Mouse (Mus musculus) midbrain, embryonic 12.5 days (tissue): ENCODE results near the gene Grip1. TPM values are rescaled to one million over a fixed set of nuclear protein-coding genes. Genes with fewer than 3 reads are reported as not detected.

Source experiments
- ATAC-seq: fragments of 200-750 bp; cut with Nextera tagmentation; 2 replicates; pipeline ENCODE4 v1.8.0; 2017; ENCODE audit warnings: low read depth, moderate TSS enrichment, moderate library complexity; ENCODE audit not compliant: low FRiP score
- H3K27ac ChIP-seq: fragments of 300-500 bp; sonication (generic); replicated peaks from 2 replicates; pipeline ENCODE4 v1.5.1; 2016; ENCODE audit warnings: mild to moderate bottlenecking
- H3K27me3 ChIP-seq: fragments of 300-500 bp; sonication (generic); 2 replicates; pipeline ENCODE4 v1.6.1; 2016; ENCODE audit warnings: mild to moderate bottlenecking
- H3K36me3 ChIP-seq: fragments of 300-500 bp; sonication (generic); 2 replicates; pipeline ENCODE4 v1.6.1; 2016
- H3K4me1 ChIP-seq: fragments of 300-500 bp; sonication (generic); 2 replicates; pipeline ENCODE4 v1.6.1; 2016
- H3K4me2 ChIP-seq: fragments of 300-500 bp; sonication (generic); replicated peaks from 2 replicates; pipeline ENCODE4 v1.6.1; 2016; ENCODE audit warnings: mild to moderate bottlenecking, moderate library complexity
- H3K4me3 ChIP-seq: fragments of 300-500 bp; sonication (generic); 2 replicates; pipeline ENCODE4 v1.5.1; 2016; ENCODE audit warnings: mild to moderate bottlenecking
- H3K9ac ChIP-seq: fragments of 300-500 bp; sonication (generic); replicated peaks from 2 replicates; pipeline ENCODE4 v1.6.1; 2016; ENCODE audit warnings: mild to moderate bottlenecking, moderate library complexity
- H3K9me3 ChIP-seq: fragments of 300-500 bp; sonication (generic); 2 replicates; pipeline ENCODE4 v1.6.1; 2016; ENCODE audit warnings: mild to moderate bottlenecking
- WGBS: fragments of 180-500 bp; shearing (Covaris S2); methylation state at CpG from one replicate; pipeline ENCODE4 v1.1.7; 2016; 5-methylcytosine and 5-hydroxymethylcytosine counted together
- polyA plus RNA-seq: library from polyadenylated mRNA; unstranded; fragments of >200 nt; fragmentation: Nextera tagmentation; extraction: Ambion mirVana; gene quantifications from 2 replicates; pipeline ENCODE4 v1.2.1, GENCODE M21; 2016

The Grip1 gene
- polyA plus RNA-seq, 1 experiment from 2014 or later = 12.7 TPM

DNA sequence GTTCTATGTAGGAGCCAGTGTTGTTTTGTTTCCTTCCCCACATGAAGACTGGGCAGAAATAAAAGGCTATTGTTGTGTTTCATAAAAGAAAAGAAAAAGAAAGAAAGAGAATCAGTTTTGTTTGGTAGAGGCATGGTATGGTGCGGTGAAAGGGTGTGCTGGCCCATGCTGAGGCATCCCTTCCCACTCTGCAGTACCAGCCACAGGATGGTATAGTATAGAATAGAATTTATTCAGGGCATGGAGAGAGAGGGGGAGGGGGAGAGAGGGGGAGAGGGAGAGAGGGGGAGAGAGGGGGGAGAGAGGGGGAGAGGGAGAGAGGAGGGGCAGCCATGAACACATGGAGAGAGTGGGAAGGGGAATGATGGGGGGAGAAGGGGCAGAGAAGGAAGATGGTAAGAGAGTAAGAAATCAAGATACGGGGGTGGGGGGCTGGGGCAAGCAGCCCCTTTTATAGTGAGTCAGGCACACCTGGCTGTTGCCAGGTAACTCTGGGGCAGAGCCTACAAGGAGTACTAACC is 591.1 kb downstream of the Grip1 start:
- H3K4me2 ChIP-seq = no peak overlapping the region
- H3K4me3 ChIP-seq = no peak overlapping the region
- no peak overlapping the region for H3K27ac ChIP-seq
- H3K4me1 ChIP-seq = peaks cover 7% of the 10 kb centered on the region
- H3K9ac ChIP-seq = no peak overlapping the region
- 47% methylated on average over 2 of the region's 2 CpGs for WGBS
- H3K27me3 ChIP-seq = no peaks in the 10 kb centered on the region
- H3K9me3 ChIP-seq = no peaks in the 10 kb centered on the region
- peak; percentile 69; the same call in 1 of the 2 replicates for ATAC-seq
- H3K36me3 ChIP-seq = peaks cover 2% of the 10 kb centered on the region; the same call in 1 of the 2 replicates

DNA sequence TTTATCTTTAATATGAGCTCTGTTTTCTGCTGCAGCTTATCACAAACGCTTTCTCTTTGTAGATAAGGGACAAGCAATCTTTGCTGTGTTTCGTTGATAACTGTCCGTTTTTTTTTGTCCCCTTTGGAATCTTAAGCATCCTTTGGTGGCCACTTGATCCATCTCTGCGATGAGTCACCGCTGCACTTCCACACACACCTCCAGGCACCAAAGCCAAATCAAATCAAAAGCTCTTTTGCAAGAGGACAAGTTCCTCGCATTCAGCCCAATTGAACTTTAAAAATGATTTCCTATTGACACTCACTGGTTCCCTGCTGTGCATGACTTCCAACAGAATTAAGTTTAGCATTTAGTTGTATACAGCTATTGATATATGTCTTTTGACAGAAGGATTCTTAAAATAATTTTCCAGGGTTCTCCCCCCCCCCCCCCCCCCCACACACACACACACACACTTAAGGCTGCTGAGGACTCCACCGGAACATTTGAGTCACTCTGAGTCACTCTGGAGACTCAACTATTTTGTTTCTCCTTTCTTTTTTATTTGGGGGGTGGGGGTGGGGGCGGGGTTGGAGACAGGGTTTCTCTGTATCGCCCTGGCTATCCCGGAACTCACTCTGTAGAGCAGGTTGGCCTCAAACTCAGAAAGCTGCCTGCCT is 607.1 kb downstream of the Grip1 start:
- Histone ChIP-seq H3K9me3 (no peaks in the 10 kb centered on the region), H3K4me3 (no peak overlapping the region), H3K36me3 (0 out of 2 replicates have a peak, but pooled peaks cover 8% of the 10 kb centered on the region), H3K4me2 (no peak overlapping the region), H3K27ac (no peak overlapping the region), H3K27me3 (no peaks in the 10 kb centered on the region), H3K9ac (no peak overlapping the region), H3K4me1 (no peaks in the 10 kb centered on the region)
- 90% methylated on average over 10 of the region's 10 CpGs for WGBS
- no peak for ATAC-seq

DNA sequence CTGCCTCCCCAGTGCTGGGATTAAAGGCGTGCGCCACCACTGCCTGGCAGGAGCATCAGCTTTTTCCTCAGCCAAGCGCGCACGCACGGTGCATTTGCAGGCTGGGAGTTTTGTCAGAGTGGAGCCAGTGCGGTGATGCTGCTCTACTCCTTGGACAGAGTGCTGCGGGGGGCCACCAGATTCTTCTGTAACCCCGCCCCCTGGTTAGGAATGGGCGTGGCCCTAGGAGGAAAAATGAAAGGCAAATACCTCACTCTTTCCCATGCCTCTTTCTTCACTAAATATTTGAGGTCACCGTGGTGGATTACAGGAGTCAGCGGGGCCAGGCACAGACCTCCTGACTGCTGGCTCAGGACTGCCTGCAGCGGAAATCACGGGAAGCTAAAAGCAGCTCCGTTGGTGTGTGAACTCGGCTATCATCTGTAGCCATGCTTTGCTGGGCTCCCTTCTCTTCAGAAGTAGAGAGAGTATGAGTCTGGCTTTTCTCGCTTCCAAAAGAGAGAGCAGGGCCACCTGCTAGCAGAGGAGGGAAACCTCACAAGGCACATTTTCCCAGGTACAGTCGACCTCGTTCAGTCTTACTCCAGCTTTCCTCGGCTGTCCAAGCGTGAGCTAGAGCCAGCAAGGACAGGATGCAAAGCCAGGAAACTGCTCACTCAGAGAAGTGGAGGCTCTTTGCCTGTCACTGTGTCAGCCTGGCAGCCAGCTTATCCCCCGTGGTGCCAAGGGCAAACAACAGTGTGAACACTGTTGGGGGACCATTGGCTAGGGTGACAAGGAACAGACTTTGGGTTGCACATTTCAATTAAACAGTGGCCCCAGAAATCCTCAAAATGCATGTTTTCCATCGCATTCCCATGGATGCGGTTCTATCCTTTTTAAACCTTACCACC is 607.9 kb downstream of the Grip1 start:
- Histone ChIP-seq H3K9ac (no peak overlapping the region), H3K27ac (no peak overlapping the region), H3K27me3 (no peaks in the 10 kb centered on the region), H3K36me3 (0 out of 2 replicates have a peak, but pooled peaks cover 4% of the 10 kb centered on the region), H3K4me2 (no peak overlapping the region), H3K9me3 (no peaks in the 10 kb centered on the region), H3K4me1 (no peaks in the 10 kb centered on the region), H3K4me3 (no peak overlapping the region)
- WGBS = 83% methylated on average over 24 of the region's 24 CpGs
- no peak for ATAC-seq

GRCm38 (mm10) chr10:120064424-120064823 is 610.8 kb downstream of the Grip1 start:
- no peak overlapping the region for H3K9ac ChIP-seq
- H3K4me1 ChIP-seq = no peaks in the 10 kb centered on the region
- WGBS = 24% methylated on average over 5 of the region's 5 CpGs
- no peak overlapping the region for H3K27ac ChIP-seq
- H3K4me2 ChIP-seq = no peak overlapping the region
- H3K27me3 ChIP-seq = no peaks in the 10 kb centered on the region
- no peaks in the 10 kb centered on the region for H3K9me3 ChIP-seq
- H3K36me3 ChIP-seq = no peaks in the 10 kb centered on the region
- no peak for ATAC-seq
- H3K4me3 ChIP-seq = no peak overlapping the region

- Histone ChIP-seq H3K9me3 (no peaks in the 10 kb centered on the region), H3K27ac (no peak overlapping the region), H3K36me3 (no peaks in the 10 kb centered on the region), H3K4me1 (no peaks in the 10 kb centered on the region), H3K4me2 (no peak overlapping the region), H3K27me3 (no peaks in the 10 kb centered on the region), H3K9ac (no peak overlapping the region), H3K4me3 (no peak overlapping the region)
- WGBS = 93% methylated on average over 10 of the region's 10 CpGs
- ATAC-seq = no peak
Observed at GRCm38 (mm10) chr10:120066319-120066718, 612.7 kb downstream of the Grip1 start.

DNA sequence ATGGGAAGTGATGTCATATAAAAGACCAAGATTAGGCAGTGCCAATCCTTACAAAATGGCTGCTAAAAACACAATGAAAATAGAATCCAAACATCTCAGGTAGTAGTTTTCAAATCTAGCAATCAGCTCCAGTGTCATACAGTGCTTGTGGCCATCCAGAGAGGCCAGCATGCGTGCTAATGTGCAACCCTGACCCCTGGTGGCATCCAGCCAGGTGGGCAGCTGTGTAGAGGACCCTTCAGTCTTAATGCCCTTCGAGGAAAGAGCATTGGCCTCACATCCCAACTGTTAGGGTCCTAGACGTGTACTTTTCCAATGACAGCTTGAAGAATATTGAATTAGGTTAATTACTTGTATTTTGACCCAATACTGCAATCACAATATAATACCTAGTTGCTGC is 624.2 kb downstream of the Grip1 start:
- no peak overlapping the region for H3K27ac ChIP-seq
- H3K4me2 ChIP-seq = no peak overlapping the region
- no peaks in the 10 kb centered on the region for H3K9me3 ChIP-seq
- 71% methylated on average over 3 of the region's 3 CpGs for WGBS
- no peaks in the 10 kb centered on the region for H3K4me1 ChIP-seq
- no peak overlapping the region for H3K4me3 ChIP-seq
- no peaks in the 10 kb centered on the region for H3K27me3 ChIP-seq
- ATAC-seq = no peak
- H3K9ac ChIP-seq = no peak overlapping the region
- peaks cover 23% of the 10 kb centered on the region; the same call in 1 of the 2 replicates for H3K36me3 ChIP-seq

DNA sequence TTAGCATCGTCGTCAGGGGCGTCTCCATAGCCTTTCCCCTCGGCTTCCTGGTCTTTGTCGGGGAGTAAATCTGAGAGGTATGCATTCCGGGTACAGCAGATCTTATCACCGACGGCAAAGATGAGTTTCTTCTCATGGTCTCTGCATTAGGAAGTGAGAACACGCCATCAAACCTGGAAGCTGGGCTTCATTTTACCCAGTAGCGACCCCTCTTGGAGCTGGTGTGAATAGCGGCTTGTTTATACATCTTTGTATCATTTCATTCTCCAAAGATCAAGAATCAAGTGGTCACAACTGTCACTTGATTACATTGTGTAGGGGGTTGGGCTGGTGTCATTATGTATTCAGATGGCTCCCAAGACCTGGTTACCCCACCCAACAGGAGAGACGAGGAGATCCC is 638.9 kb downstream of the Grip1 start:
- no peak overlapping the region for H3K4me2 ChIP-seq
- no peaks in the 10 kb centered on the region for H3K9me3 ChIP-seq
- no peak overlapping the region for H3K27ac ChIP-seq
- peaks cover 24% of the 10 kb centered on the region for H3K36me3 ChIP-seq
- WGBS = 88% methylated on average over 12 of the region's 12 CpGs
- no peak for ATAC-seq
- no peaks in the 10 kb centered on the region for H3K27me3 ChIP-seq
- no peak overlapping the region for H3K4me3 ChIP-seq
- H3K4me1 ChIP-seq = no peaks in the 10 kb centered on the region
- H3K9ac ChIP-seq = no peak overlapping the region

DNA sequence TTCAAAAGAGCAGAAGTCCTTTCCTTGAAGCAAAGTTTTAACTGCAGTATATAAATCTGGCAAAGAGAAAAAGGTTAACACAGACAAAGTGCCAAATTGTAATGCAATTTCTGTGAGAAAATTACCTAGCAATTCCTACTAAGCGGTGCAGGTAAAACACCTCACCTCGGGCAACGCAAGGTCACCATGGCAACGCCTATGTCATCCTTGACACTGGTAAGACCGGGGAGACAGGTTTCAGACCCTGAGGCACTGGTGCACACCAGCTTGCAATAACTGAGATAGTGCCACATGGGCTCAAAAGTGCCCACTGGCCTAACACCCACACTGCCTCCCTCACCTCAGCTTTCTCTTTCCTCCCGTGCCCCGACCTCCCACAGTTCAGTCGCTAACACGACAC is 641.5 kb downstream of the Grip1 start:
- H3K27me3 ChIP-seq = no peaks in the 10 kb centered on the region
- no peak overlapping the region for H3K9ac ChIP-seq
- no peak overlapping the region for H3K4me3 ChIP-seq
- WGBS = 93% methylated on average over 9 of the region's 9 CpGs
- no peaks in the 10 kb centered on the region for H3K9me3 ChIP-seq
- H3K4me2 ChIP-seq = no peak overlapping the region
- no peak overlapping the region for H3K27ac ChIP-seq
- peaks cover 16% of the 10 kb centered on the region for H3K36me3 ChIP-seq
- ATAC-seq = no peak
- no peaks in the 10 kb centered on the region for H3K4me1 ChIP-seq

DNA sequence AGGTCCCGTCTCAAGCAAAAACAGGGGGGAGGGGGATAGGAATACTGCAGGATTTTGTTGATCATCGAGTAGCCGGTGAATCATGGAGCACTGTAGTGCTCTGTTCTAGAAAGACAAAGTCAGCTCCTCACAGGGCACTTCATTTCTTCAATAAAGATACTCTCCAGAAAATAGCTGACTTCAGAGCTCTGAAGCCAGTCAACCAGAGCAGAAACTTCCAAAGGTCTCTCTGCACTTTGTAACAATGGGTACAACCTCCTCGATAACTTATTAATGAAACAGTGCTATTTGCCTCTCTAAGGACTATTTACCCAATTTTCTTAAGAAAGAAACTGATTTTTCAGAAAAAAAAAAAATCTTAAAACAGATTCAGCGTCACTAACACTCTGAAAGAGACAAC is 642.1 kb downstream of the Grip1 start:
- no peak for ATAC-seq
- H3K27me3 ChIP-seq = no peaks in the 10 kb centered on the region
- H3K9ac ChIP-seq = no peak overlapping the region
- H3K4me1 ChIP-seq = no peaks in the 10 kb centered on the region
- no peaks in the 10 kb centered on the region for H3K9me3 ChIP-seq
- peaks cover 20% of the 10 kb centered on the region for H3K36me3 ChIP-seq
- no peak overlapping the region for H3K27ac ChIP-seq
- H3K4me2 ChIP-seq = no peak overlapping the region
- no peak overlapping the region for H3K4me3 ChIP-seq
- 93% methylated on average over 5 of the region's 5 CpGs for WGBS

DNA sequence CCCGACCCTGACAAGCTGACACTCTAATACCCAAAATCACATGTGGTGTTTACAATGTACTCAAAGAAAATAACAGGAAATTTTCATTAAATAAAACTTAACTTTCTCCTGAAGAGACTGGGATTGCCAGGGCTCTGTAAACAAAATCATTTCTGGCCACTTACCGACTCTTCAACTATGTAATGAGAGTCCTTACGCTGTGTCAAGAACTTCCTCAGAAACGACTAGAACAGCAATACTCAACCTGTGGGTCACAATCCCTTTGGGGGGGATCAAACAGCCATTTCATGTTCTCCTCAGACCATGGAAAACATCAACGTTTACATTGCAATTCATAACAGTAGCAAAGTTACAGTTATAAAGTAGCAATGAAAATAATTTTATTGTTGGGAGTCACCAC is 643.9 kb downstream of the Grip1 start:
- Histone ChIP-seq H3K27ac (no peak overlapping the region), H3K4me2 (no peak overlapping the region), H3K27me3 (no peaks in the 10 kb centered on the region), H3K4me3 (no peak overlapping the region), H3K4me1 (no peaks in the 10 kb centered on the region), H3K36me3 (peaks cover 23% of the 10 kb centered on the region), H3K9ac (no peak overlapping the region), H3K9me3 (no peaks in the 10 kb centered on the region)
- 90% methylated on average over 5 of the region's 5 CpGs for WGBS
- no peak for ATAC-seq

DNA sequence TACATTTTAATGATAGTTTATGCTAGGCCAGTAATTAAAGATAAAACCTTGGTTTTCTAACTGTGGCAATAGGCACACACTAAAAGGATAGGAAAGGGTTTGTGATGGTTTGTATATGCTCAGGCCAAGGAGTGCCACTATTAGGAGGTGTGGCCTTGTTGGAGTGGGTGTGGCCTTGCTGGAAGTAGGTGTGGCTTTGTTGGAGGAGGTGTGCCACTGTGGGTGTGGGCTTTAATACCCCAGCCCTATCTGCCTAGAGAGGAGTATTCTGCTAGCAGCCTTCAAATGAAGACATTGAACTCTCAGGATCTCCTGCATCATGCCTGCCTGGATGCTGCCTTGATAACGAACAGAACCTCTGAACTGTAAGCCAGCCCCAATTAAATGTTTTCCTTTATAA is 647.2 kb downstream of the Grip1 start:
- whole genome bisulfite sequencing = 96% methylated on average over 1 of the region's 1 CpGs
- Histone ChIP-seq H3K4me1 (no peaks in the 10 kb centered on the region), H3K36me3 (peaks cover 20% of the 10 kb centered on the region; the same call in 1 of the 2 replicates), H3K4me3 (no peak overlapping the region), H3K9ac (no peak overlapping the region), H3K4me2 (no peak overlapping the region), H3K27ac (no peak overlapping the region), H3K9me3 (no peaks in the 10 kb centered on the region), H3K27me3 (no peaks in the 10 kb centered on the region)
- no peak for ATAC-seq

DNA sequence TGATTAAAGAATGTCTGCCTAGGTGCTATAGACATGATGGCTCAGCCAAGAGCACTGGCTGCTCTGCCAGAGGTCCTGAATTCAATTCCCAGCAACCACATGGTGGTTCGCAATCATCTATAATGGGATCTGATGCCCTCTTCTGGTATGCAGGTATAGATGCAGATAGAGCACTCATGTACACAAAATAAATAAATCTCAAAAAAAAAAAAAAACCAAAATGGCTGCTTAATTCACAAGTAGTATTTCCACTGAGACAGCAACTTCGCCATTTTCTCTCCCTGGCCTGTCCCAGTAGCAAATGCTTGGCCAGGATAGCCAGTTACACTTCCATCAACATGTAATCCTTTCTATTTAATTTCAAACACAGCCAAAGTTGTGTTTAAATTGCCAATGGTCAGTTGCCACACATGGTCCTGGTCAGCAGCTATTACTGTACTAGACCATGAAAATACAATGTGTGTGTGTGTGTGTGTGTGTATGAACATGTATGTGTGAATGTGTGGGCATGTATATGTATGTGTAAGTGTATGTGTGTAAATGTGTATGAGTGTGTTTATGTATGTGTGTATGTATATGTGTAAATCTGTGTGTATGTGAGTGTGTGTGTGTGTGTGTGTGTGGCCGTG is 658.2 kb downstream of the Grip1 start:
- no peak for ATAC-seq
- H3K9me3 ChIP-seq = no peaks in the 10 kb centered on the region
- 73% methylated on average over 3 of the region's 3 CpGs for WGBS
- 0 out of 2 replicates have a peak, but pooled peaks cover 1% of the 10 kb centered on the region for H3K36me3 ChIP-seq
- H3K27ac ChIP-seq = no peak overlapping the region
- H3K4me3 ChIP-seq = peak overlapping the region; percentile 76
- H3K27me3 ChIP-seq = 0 out of 2 replicates have a peak, but pooled peaks cover 6% of the 10 kb centered on the region
- peak overlapping the region; percentile 84 for H3K4me2 ChIP-seq
- H3K4me1 ChIP-seq = peaks cover 9% of the 10 kb centered on the region
- no peak overlapping the region for H3K9ac ChIP-seq
